In the genomic region with DNA sequence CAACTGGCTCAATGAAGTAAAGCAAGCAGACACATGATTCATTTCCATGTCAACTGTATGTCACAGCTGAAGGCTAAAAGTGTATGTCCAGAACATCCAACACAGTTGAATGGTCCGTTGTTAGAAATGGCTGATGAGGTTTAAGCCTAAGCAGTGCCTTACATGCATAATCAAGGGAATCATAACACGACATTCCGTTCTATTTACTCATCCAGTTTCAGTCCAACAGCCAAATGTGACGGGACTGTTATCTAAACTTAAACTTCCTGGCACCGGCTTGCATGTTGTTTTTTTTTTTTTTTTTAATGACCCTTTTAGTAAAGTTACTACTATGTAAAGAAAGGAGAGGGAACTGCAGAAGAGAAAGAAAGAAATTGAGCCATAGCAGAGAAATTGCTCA, we compare ENCODE assay signal across 13 mouse cellular contexts.
"Had no signal": no experiment of that assay in that cellular context is flagged by ENCODE, and none has a peak within 500 bp of the region (broad histone marks: within the 10 kb centered on the region; RNA-seq: fewer than 3 reads in every experiment).

No protein-coding gene starts in this region.

- H3K9ac ChIP-seq: limb, embryonic 15.5 days; liver, embryonic 12.5 days; lung, embryonic 15.5 days; neural tube, embryonic 13.5 days; stomach, embryonic 15.5 days had no signal

- H3K4me1 ChIP-seq: limb, embryonic 15.5 days; liver, embryonic 12.5 days; midbrain, embryonic 10.5 days; neural tube, embryonic 13.5 days; stomach, embryonic 15.5 days had no signal

- H3K27me3 ChIP-seq: limb, embryonic 15.5 days; liver, embryonic 12.5 days; lung, embryonic 15.5 days; stomach, embryonic 15.5 days had no signal

- H3K27ac ChIP-seq: left cerebral cortex, adult 2 months; limb, embryonic 15.5 days; liver, embryonic 12.5 days; lung, embryonic 15.5 days; midbrain, embryonic 10.5 days; neural tube, embryonic 13.5 days; stomach, embryonic 15.5 days had no signal

- H3K36me3 ChIP-seq: limb, embryonic 15.5 days; liver, embryonic 12.5 days; lung, embryonic 15.5 days; midbrain, embryonic 10.5 days; neural tube, embryonic 13.5 days; stomach, embryonic 15.5 days had no signal

- H3K4me2 ChIP-seq: limb, embryonic 15.5 days; liver, embryonic 12.5 days; lung, embryonic 15.5 days; neural tube, embryonic 13.5 days; stomach, embryonic 15.5 days had no signal

- H3K9me3 ChIP-seq: limb, embryonic 15.5 days; liver, embryonic 12.5 days; lung, embryonic 15.5 days; midbrain, embryonic 10.5 days; neural tube, embryonic 13.5 days; stomach, embryonic 15.5 days had no signal

- H3K4me3 ChIP-seq: left cerebral cortex, adult 2 months; limb, embryonic 15.5 days; liver, embryonic 12.5 days; lung, embryonic 15.5 days; midbrain, embryonic 10.5 days; neural tube, embryonic 13.5 days; stomach, embryonic 15.5 days had no signal

- DNase-seq: kidney, postnatal 14 days; lung, postnatal 36 days; midbrain, embryonic 14.5 days; retina, postnatal 1 day; right cerebral cortex, postnatal 14 days; thymus, postnatal 36 days had no signal

- ATAC-seq: liver, embryonic 12.5 days had no signal
